Mouse (Mus musculus) adrenal gland, adult 18-20 months (tissue): ENCODE data around the gene Aldh5a1. TPM values are rescaled to one million over a fixed set of nuclear protein-coding genes. Genes with fewer than 3 reads are reported as not detected.
"Not testable (repeated sequence)": the region's sequence is repeated elsewhere in the genome, so short reads cannot be mapped to it uniquely, and the experiment has no call there.

Experiments
- DNase-seq, 2 experiments: peaks; one replicate each; pipeline ENCODE4 v3.0.0; 2021 to 2022; ENCODE audit warnings: low spot score in 2 of 2
- long read RNA-seq, 2 experiments: library from polyadenylated mRNA; stranded (forward); transcript quantifications; one replicate each; pipeline ENCODE4 v2.0.0; 2021
- total RNA-seq, 2 experiments: library from RNA; stranded (reverse); gene quantifications; 1 replicate in 1 of 2; 2 replicates in 1 of 2; pipeline ENCODE4 v1.2.3; 2021

Gene Aldh5a1
- 10 to 100 TPM; 15.3 to 17.4 TPM for total RNA-seq
- long read RNA-seq, experiment 1, full-length matches to known transcripts = 21 of 24 reads
- long read RNA-seq, experiment 1, partial matches to known transcripts = 1 of 24 reads
- long read RNA-seq, experiment 1, other reads (novel, unspliced or antisense) = 2 of 24 reads
- long read RNA-seq, experiment 2, full-length matches to known transcripts = 41 of 50 reads
- long read RNA-seq, experiment 2, partial matches to known transcripts = 0 of 50 reads
- long read RNA-seq, experiment 2, other reads (novel, unspliced or antisense) = 9 of 50 reads

GRCm38 (mm10) chr13:24937108-24937838, at the start of gene Aldh5a1:
TSS of gene Aldh5a1 (minus strand) at chr13:24937661.
- DNase-seq = peak; percentile 70 to 78

- no peak for DNase-seq
Observed at GRCm38 (mm10) chr13:24985435-24985834, 48.0 kb upstream of the Aldh5a1 start.

GRCm38 (mm10) chr13:24981031-24981430, 43.6 kb upstream of the Aldh5a1 start:
- no peak for DNase-seq

- peak in 1 of 2 experiments; percentile 22 for DNase-seq
Observed at GRCm38 (mm10) chr13:24977820-24978342, 40.4 kb upstream of the Aldh5a1 start.

- DNase-seq = no peak
Observed at GRCm38 (mm10) chr13:24976384-24976783, 38.9 kb upstream of the Aldh5a1 start.

- not testable (repeated sequence) for DNase-seq
Observed at GRCm38 (mm10) chr13:24971776-24972175, 34.3 kb upstream of the Aldh5a1 start.

- no peak for DNase-seq
Observed at GRCm38 (mm10) chr13:24965846-24966201, 28.4 kb upstream of the Aldh5a1 start.

GRCm38 (mm10) chr13:24965130-24965845, 27.8 kb upstream of the Aldh5a1 start:
- no peak for DNase-seq

GRCm38 (mm10) chr13:24962119-24962518, 24.7 kb upstream of the Aldh5a1 start:
- DNase-seq = no peak

- DNase-seq = no peak
Observed at GRCm38 (mm10) chr13:24960084-24960483, 22.6 kb upstream of the Aldh5a1 start.

- no peak for DNase-seq
Observed at GRCm38 (mm10) chr13:24958671-24959070, 21.2 kb upstream of the Aldh5a1 start.

GRCm38 (mm10) chr13:24955500-24955899, 18.0 kb upstream of the Aldh5a1 start:
- no peak for DNase-seq

GRCm38 (mm10) chr13:24955091-24955490, 17.6 kb upstream of the Aldh5a1 start:
- DNase-seq = no peak

- DNase-seq = no peak
Observed at GRCm38 (mm10) chr13:24952659-24953058, 15.2 kb upstream of the Aldh5a1 start.

- no peak for DNase-seq
Observed at GRCm38 (mm10) chr13:24948870-24949269, 11.4 kb upstream of the Aldh5a1 start.

- no peak for DNase-seq
Observed at GRCm38 (mm10) chr13:24947158-24947557, 9.7 kb upstream of the Aldh5a1 start.

- no peak for DNase-seq
Observed at GRCm38 (mm10) chr13:24945567-24945966, 8.1 kb upstream of the Aldh5a1 start.

GRCm38 (mm10) chr13:24943303-24943702, 5.8 kb upstream of the Aldh5a1 start:
- no peak for DNase-seq

- no peak for DNase-seq
Observed at GRCm38 (mm10) chr13:24942512-24943282, 5.2 kb upstream of the Aldh5a1 start, which contains the start of gene Gpld1. TSS of gene Gpld1 (plus strand) at chr13:24943152.

- no peak for DNase-seq
Observed at GRCm38 (mm10) chr13:24939472-24939871, 2.0 kb upstream of the Aldh5a1 start.

GRCm38 (mm10) chr13:24938683-24939082, 1.2 kb upstream of the Aldh5a1 start:
- DNase-seq = peak; percentile 73 to 78
